Mouse (Mus musculus): Measurements from ENCODE around the gene Palm2.

DNA sequence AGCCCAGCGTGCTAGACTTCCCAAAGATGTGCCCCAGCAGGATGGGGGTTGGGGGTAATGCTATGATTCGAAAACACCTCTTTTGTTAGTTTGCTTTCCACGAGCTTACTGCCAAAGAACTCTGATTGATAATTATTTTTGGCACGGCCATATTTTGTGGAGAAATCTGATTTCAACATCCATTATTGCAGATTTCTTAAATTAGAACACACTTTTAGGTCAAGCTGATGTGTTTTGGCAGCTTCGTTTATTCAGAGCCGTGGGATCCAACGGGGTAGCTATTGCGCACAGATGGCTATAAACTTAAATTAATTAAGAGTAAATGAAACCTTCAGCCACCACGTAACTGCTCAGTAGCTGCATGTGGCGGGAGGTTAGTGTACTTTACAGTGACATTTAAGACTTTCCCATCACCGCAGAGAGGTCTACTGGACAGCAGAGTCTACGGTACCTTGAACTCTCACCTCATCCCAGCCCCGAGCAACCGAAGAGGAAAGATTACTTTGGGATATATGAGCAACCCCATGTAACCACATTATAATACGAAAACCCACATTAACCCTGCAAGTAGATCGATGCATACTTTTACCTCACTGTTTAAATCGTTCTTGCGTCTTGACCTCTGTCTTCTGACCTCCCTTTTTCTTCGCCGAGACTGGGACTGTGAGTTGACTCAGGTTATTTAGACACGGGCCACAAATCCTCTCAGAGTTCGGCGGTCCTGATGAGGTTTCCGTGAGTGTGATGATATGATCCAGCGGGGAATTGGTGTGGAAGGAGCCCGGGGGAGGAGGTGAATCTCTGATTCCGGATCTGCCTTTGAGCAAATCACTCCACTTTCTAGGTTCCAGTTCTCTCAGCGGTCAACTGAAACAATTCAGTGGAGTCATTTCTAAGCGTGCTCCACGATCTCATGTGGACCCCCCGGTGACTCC lies 80.2 kb downstream of the Palm2 start:
- TF ChIP-seq ZC3H11A (IDR thresholded peaks at IDR 0.05; ENCODE audit: borderline replicate concordance, low read depth, low read length): no peak
- no peak for TF ChIP-seq MAFK (IDR thresholded peaks at IDR 0.05; ENCODE audit: insufficient read depth, low read depth, low read length)
